Mouse (Mus musculus): Measurements from ENCODE around the gene Arf3. TPM values are rescaled to one million over a fixed set of nuclear protein-coding genes. Genes with fewer than 3 reads are reported as not detected.

The Arf3 gene
- polyA plus RNA-seq, 1 experiment = 166 TPM

DNA sequence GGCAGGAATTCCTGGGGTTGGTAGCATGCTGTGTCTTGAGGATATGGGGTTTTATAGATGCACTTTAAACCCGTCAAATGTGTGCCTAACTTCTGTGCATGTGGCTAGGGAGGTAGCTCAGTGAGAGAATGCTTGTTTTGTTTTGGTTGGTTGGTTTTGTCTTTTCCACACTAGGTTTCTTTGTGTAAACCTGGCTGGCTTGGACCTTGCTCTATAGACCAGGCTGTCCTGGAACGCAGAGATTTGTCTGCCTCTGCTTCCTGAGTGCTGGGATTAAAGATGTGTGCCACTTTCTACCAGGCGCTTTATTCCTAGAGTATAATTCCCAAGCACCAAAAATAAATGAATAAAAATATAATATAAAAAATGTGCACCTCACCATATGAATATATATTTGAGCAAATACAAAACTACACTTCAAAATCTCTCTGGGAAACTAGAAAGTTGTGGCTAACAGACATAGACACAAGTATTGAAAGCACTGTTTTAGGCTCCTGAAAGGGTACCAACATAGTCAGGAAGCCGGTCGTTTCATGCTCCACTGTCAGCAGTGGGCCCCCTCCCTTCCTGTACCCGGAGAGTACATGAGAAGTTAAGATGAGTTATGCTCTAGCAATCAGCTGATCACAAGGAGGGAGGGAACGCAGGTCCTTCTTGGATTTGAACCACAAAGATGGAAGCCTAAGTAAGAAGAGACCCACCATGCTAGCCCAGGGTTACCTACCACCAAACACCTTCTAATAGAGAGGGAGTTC, 33.0 kb downstream of the Arf3 start:
- DNase-seq = no peak
- TF ChIP-seq POLR2A (IDR thresholded peaks at IDR 0.05; ENCODE audit: borderline replicate concordance, extremely low read depth, low read depth, low read length) = no peak
- TF ChIP-seq CTCF (IDR thresholded peaks at IDR 0.05; ENCODE audit: insufficient read depth, low read length) = no peak
- H3K4me1 ChIP-seq (ENCODE audit: control insufficient read depth, insufficient read depth, low read length) = peaks cover 3% of the 10 kb centered on the region; the same call in 1 of the 2 replicates
- WGBS = 49% methylated on average over 7 of the region's 7 CpGs
- H3K4me3 ChIP-seq (replicated peaks; ENCODE audit: extremely low read depth, low read depth, low read length) = no peak overlapping the region

DNA sequence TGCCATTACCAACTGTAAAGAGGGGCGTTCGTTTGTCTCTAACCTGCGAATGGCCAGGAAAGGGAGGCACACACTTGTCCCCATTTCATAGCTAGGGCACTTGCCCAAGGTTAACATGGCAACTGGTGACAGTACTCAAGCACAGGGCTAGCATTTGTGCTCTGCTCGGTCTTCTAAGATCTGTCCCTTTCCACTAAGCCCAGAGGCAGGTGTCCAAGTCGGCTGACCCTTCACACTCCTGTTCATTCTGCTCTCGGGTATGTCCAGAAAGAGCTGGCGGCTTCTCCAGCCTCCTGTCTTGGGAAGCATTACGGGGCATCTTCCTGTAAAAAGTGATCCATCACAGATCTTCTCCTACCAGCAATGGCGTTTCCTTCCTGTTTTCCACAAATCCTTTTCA, 34.6 kb downstream of the Arf3 start:
- peak overlapping the region; percentile 4 for H3K4me3 ChIP-seq (replicated peaks; ENCODE audit: extremely low read depth, low read depth, low read length)
- no peak for TF ChIP-seq POLR2A (IDR thresholded peaks at IDR 0.05; ENCODE audit: borderline replicate concordance, extremely low read depth, low read depth, low read length)
- no peak for TF ChIP-seq CTCF (IDR thresholded peaks at IDR 0.05; ENCODE audit: insufficient read depth, low read length)
- H3K4me1 ChIP-seq (ENCODE audit: control insufficient read depth, insufficient read depth, low read length) = peaks cover 3% of the 10 kb centered on the region; the same call in 1 of the 2 replicates
- no peak for DNase-seq
- WGBS = 16% methylated on average over 9 of the region's 9 CpGs

GRCm38 (mm10) chr15:98727443-98728321, 35.3 kb downstream of the Arf3 start, which contains the start of gene Fkbp11:
TSS of gene Fkbp11 (minus strand) at chr15:98728198.
- peaks cover 3% of the 10 kb centered on the region; the same call in 1 of the 2 replicates for H3K4me1 ChIP-seq (ENCODE audit: control insufficient read depth, insufficient read depth, low read length)
- WGBS = 1% methylated on average over 38 of the region's 39 CpGs
- peak within 1 kb of the TSS; percentile 77 for H3K4me3 ChIP-seq (replicated peaks; ENCODE audit: extremely low read depth, low read depth, low read length)
- peak; percentile 68 for DNase-seq
- TF ChIP-seq POLR2A (IDR thresholded peaks at IDR 0.05; ENCODE audit: borderline replicate concordance, extremely low read depth, low read depth, low read length) (peak; percentile 43; the same call in 1 of the 2 replicates), CTCF (IDR thresholded peaks at IDR 0.05; ENCODE audit: insufficient read depth, low read length) (no peak)

GRCm38 (mm10) chr15:98726746-98727145, 36.3 kb downstream of the Arf3 start:
- Histone ChIP-seq H3K4me1 (ENCODE audit: control insufficient read depth, insufficient read depth, low read length) (peaks cover 3% of the 10 kb centered on the region; the same call in 1 of the 2 replicates), H3K4me3 (replicated peaks; ENCODE audit: extremely low read depth, low read depth, low read length) (no peak overlapping the region)
- TF ChIP-seq POLR2A (IDR thresholded peaks at IDR 0.05; ENCODE audit: borderline replicate concordance, extremely low read depth, low read depth, low read length) (no peak), CTCF (IDR thresholded peaks at IDR 0.05; ENCODE audit: insufficient read depth, low read length) (no peak)
- 63% methylated on average over 7 of the region's 7 CpGs for WGBS
- no peak for DNase-seq

DNA sequence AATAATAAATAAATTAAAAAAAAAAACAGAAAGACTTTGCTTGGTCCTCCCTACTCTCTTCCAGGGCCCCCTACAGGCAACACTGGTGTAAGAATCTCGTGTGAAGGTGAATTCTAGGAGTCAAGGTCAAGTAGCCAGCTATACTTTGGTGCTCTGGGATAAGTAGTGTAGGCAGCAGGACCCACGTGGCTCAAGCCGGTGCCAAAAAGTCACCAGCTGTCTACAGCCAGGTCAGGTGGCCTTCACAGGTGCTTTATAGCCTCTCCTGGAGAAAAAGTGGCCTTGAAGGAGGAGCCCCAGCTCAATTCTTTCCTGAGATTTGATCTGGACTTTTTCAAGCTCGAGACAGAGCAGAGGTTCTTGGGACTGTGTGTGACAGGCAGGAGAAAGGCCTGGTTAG, 36.9 kb downstream of the Arf3 start:
- WGBS = 85% methylated on average over 4 of the region's 4 CpGs
- TF ChIP-seq POLR2A (IDR thresholded peaks at IDR 0.05; ENCODE audit: borderline replicate concordance, extremely low read depth, low read depth, low read length) = no peak
- TF ChIP-seq CTCF (IDR thresholded peaks at IDR 0.05; ENCODE audit: insufficient read depth, low read length) = no peak
- H3K4me3 ChIP-seq (replicated peaks; ENCODE audit: extremely low read depth, low read depth, low read length) = no peak overlapping the region
- DNase-seq = no peak
- H3K4me1 ChIP-seq (ENCODE audit: control insufficient read depth, insufficient read depth, low read length) = peaks cover 3% of the 10 kb centered on the region; the same call in 1 of the 2 replicates

DNA sequence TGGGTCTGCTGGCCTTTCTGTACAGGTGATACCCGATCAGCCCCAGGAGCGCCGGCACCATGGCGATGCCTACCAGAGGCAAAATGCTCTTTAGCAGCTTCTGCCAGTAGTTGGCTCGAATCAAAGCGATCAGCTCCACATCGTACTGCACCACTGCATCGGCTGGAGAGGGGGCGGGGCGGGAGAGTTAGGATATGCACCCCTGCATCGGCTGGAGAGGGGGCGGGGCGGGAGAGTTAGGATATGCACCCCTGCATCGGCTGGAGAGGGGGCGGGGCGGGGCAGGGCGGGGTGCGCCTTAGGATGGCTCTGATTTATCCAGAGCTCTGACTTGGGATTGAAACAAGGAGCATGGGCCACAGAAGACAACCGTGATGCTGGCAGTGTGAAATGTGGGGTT, 38.6 kb downstream of the Arf3 start:
- DNase-seq = no peak
- no peak overlapping the region for H3K4me3 ChIP-seq (replicated peaks; ENCODE audit: extremely low read depth, low read depth, low read length)
- TF ChIP-seq CTCF (IDR thresholded peaks at IDR 0.05; ENCODE audit: insufficient read depth, low read length) = no peak
- no peak for TF ChIP-seq POLR2A (IDR thresholded peaks at IDR 0.05; ENCODE audit: borderline replicate concordance, extremely low read depth, low read depth, low read length)
- H3K4me1 ChIP-seq (ENCODE audit: control insufficient read depth, insufficient read depth, low read length) = peaks cover 3% of the 10 kb centered on the region; the same call in 1 of the 2 replicates
- 44% methylated on average over 19 of the region's 19 CpGs for WGBS

DNA sequence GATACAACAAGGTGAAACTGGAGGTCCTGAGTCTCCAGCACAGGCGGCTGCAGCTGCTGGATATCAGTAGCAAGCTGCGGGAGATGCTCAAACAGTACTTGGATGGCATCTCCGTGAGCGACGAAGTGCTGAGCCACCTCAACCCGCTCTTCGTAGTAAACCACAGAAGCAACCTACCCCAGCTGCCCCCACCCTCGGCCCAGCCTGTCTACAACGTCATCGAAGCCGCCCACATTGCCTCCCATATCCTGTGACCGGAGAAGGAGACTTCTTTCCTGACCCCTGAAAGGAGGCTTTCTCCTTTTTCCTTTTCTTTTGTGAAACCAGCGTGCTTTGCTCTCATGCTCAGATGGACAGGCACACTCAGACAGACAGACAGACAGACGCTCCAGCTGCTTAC, 40.2 kb downstream of the Arf3 start:
- Histone ChIP-seq H3K4me3 (replicated peaks; ENCODE audit: extremely low read depth, low read depth, low read length) (no peak overlapping the region), H3K4me1 (ENCODE audit: control insufficient read depth, insufficient read depth, low read length) (no peaks in the 10 kb centered on the region; the same call in 1 of the 2 replicates)
- no peak for DNase-seq
- TF ChIP-seq POLR2A (IDR thresholded peaks at IDR 0.05; ENCODE audit: borderline replicate concordance, extremely low read depth, low read depth, low read length) = no peak
- no peak for TF ChIP-seq CTCF (IDR thresholded peaks at IDR 0.05; ENCODE audit: insufficient read depth, low read length)
- WGBS = 35% methylated on average over 14 of the region's 14 CpGs

GRCm38 (mm10) chr15:98722191-98722590, 40.8 kb downstream of the Arf3 start:
- no peak for DNase-seq
- H3K4me1 ChIP-seq (ENCODE audit: control insufficient read depth, insufficient read depth, low read length) = no peaks in the 10 kb centered on the region; the same call in 1 of the 2 replicates
- no peak overlapping the region for H3K4me3 ChIP-seq (replicated peaks; ENCODE audit: extremely low read depth, low read depth, low read length)
- WGBS = 79% methylated on average over 8 of the region's 8 CpGs
- TF ChIP-seq CTCF (IDR thresholded peaks at IDR 0.05; ENCODE audit: insufficient read depth, low read length) (no peak), POLR2A (IDR thresholded peaks at IDR 0.05; ENCODE audit: borderline replicate concordance, extremely low read depth, low read depth, low read length) (no peak)

GRCm38 (mm10) chr15:98717301-98717700, 45.7 kb downstream of the Arf3 start:
- 56% methylated on average over 16 of the region's 16 CpGs for WGBS
- no peak for TF ChIP-seq CTCF (IDR thresholded peaks at IDR 0.05; ENCODE audit: insufficient read depth, low read length)
- no peak for TF ChIP-seq POLR2A (IDR thresholded peaks at IDR 0.05; ENCODE audit: borderline replicate concordance, extremely low read depth, low read depth, low read length)
- DNase-seq = peak; percentile 39
- Histone ChIP-seq H3K4me3 (replicated peaks; ENCODE audit: extremely low read depth, low read depth, low read length) (no peak overlapping the region), H3K4me1 (ENCODE audit: control insufficient read depth, insufficient read depth, low read length) (0 out of 2 replicates have a peak, but pooled peaks cover 2% of the 10 kb centered on the region)
